Mouse (Mus musculus) heart, adult 2 months (tissue): ENCODE measurements around the gene Gpx3. TPM values are rescaled to one million over a fixed set of nuclear protein-coding genes. Genes with fewer than 3 reads are reported as not detected.

Source experiments
- DNase-seq, 2 experiments: peaks; one replicate each; pipeline ENCODE4 v3.0.0; 2021
- H3K27ac ChIP-seq: fragments of 200-600 bp; 2 replicates; pipeline ENCODE4 v1.8.1; 2022
- H3K27me3 ChIP-seq: fragments of 200-500 bp; 2 replicates; pipeline ENCODE4 v1.6.1; 2012; ENCODE audit warnings: mild to moderate bottlenecking, low read length, inconsistent platforms, mixed read lengths; ENCODE audit not compliant: control insufficient read depth, insufficient read depth
- H3K36me3 ChIP-seq: fragments of 200-500 bp; 2 replicates; pipeline ENCODE4 v1.6.1; 2012; ENCODE audit warnings: low read length, inconsistent platforms; ENCODE audit not compliant: control insufficient read depth, insufficient read depth
- H3K4me1 ChIP-seq: fragments of 200-500 bp; 2 replicates; pipeline ENCODE4 v1.6.1; 2011; ENCODE audit warnings: low read length; ENCODE audit not compliant: control insufficient read depth, insufficient read depth
- H3K4me3 ChIP-seq: fragments of 200-600 bp; 2 replicates; pipeline ENCODE4 v1.8.1; 2022
- H3K79me2 ChIP-seq: fragments of 200-500 bp; replicated peaks from 2 replicates; pipeline ENCODE4 v1.6.1; 2012; ENCODE audit warnings: mild to moderate bottlenecking, inconsistent platforms, low read length, moderate library complexity, mixed read lengths; ENCODE audit not compliant: control insufficient read depth, insufficient read depth
- H3K9ac ChIP-seq: fragments of 200-500 bp; 2 replicates; pipeline ENCODE4 v1.6.1; 2012; ENCODE audit warnings: low read depth, mild to moderate bottlenecking, control low read depth, inconsistent platforms, low read length, mixed read lengths
- CTCF ChIP-seq: fragments of 200-600 bp; IDR thresholded peaks from 2 replicates; pipeline ENCODE4 v1.8.1; 2022; ENCODE audit warnings: antibody characterized with exemption, mild to moderate bottlenecking, moderate library complexity
- EP300 ChIP-seq: fragments of 200-500 bp; IDR thresholded peaks from 2 replicates; pipeline ENCODE4 v1.6.1; 2011; ENCODE audit warnings: low read depth, low read length, control low read depth; ENCODE audit not compliant: insufficient read depth
- POLR2A ChIP-seq: fragments of 200-500 bp; IDR thresholded peaks from 2 replicates; pipeline ENCODE4 v1.6.1; 2011; ENCODE audit warnings: mild to moderate bottlenecking, low read depth, low read length, control low read depth; ENCODE audit not compliant: insufficient read depth
- WGBS: fragments of 180-500 bp; shearing (Covaris S2); methylation state at CpG from one replicate; pipeline ENCODE4 v1.1.7; 2018; 5-methylcytosine and 5-hydroxymethylcytosine counted together
- intact Hi-C: fragments of 180-260 bp; cut with DNase I; formaldehyde crosslinking; loops from one replicate; pipeline ENCODE4 v1.15.1; 2025
- polyA plus RNA-seq: library from polyadenylated mRNA; depleted of rRNA; stranded (reverse); fragments of >200 nt; gene quantifications from 2 replicates; pipeline ENCODE4 v1.2.3, GENCODE M21; 2012
- total RNA-seq, 2 experiments: library from RNA; stranded (reverse); gene quantifications; 2 replicates each; pipeline ENCODE4 v1.2.3; 2021

The Gpx3 gene
- total and polyA plus RNA-seq, 3 experiments: 219 to 401 (median 246) TPM

- TF ChIP-seq CTCF (no peak), EP300 (no peak), POLR2A (no peak)
- Histone ChIP-seq H3K79me2 (no peaks in the 10 kb centered on the region), H3K36me3 (no peaks in the 10 kb centered on the region; the same call in none of the 2 replicates), H3K27me3 (no peaks in the 10 kb centered on the region), H3K4me3 (no peak overlapping the region), H3K27ac (peak overlapping the region; percentile 26; the same call in 1 of the 2 replicates), H3K9ac (no peak overlapping the region), H3K4me1 (no peaks in the 10 kb centered on the region; the same call in 1 of the 2 replicates)
- DNase-seq: no peak
- 64% methylated on average over 9 of the region's 9 CpGs for WGBS
- intact Hi-C loops: no loop called here
These were observed 10.5 kb downstream of the Gpx3 start for GRCm38 (mm10) chr11:54912503-54913316.

GRCm38 (mm10) chr11:54913841-54914240 is 11.6 kb downstream of the Gpx3 start:
- H3K4me1 ChIP-seq: no peaks in the 10 kb centered on the region; the same call in 1 of the 2 replicates
- no peak overlapping the region for H3K9ac ChIP-seq
- intact Hi-C loops: no loop called here
- TF ChIP-seq POLR2A (no peak), CTCF (peak; percentile 20; the same call in 1 of the 2 replicates)
- peak in 1 of 2 experiments; percentile 50 for DNase-seq
- no peak overlapping the region for H3K4me3 ChIP-seq
- 64% methylated on average over 5 of the region's 5 CpGs for WGBS
- no peaks in the 10 kb centered on the region for H3K79me2 ChIP-seq
- H3K27ac ChIP-seq: no peak overlapping the region
- H3K27me3 ChIP-seq: no peaks in the 10 kb centered on the region
- H3K36me3 ChIP-seq: no peaks in the 10 kb centered on the region; the same call in none of the 2 replicates

GRCm38 (mm10) chr11:54917461-54917860 is 15.2 kb downstream of the Gpx3 start:
- no peak for TF ChIP-seq CTCF
- no peak for TF ChIP-seq POLR2A
- no peak for TF ChIP-seq EP300
- 90% methylated on average over 7 of the region's 7 CpGs for WGBS
- no peaks in the 10 kb centered on the region for H3K79me2 ChIP-seq
- intact Hi-C loops: no loop called here
- no peak overlapping the region for H3K4me3 ChIP-seq
- H3K4me1 ChIP-seq: no peaks in the 10 kb centered on the region; the same call in 1 of the 2 replicates
- no peak overlapping the region for H3K9ac ChIP-seq
- no peak overlapping the region for H3K27ac ChIP-seq
- H3K27me3 ChIP-seq: no peaks in the 10 kb centered on the region
- no peak for DNase-seq
- no peaks in the 10 kb centered on the region; the same call in 1 of the 2 replicates for H3K36me3 ChIP-seq

- peak; percentile 58 for TF ChIP-seq CTCF
- TF ChIP-seq POLR2A: no peak
- 92% methylated on average over 4 of the region's 4 CpGs for WGBS
- H3K4me3 ChIP-seq: no peak overlapping the region
These were observed 16.0 kb downstream of the Gpx3 start for GRCm38 (mm10) chr11:54918273-54918672.

GRCm38 (mm10) chr11:54920127-54920972 is 18.1 kb downstream of the Gpx3 start:
- Histone ChIP-seq H3K9ac (no peak overlapping the region), H3K36me3 (no peaks in the 10 kb centered on the region), H3K27ac (peak overlapping the region; percentile 62), H3K79me2 (no peaks in the 10 kb centered on the region), H3K27me3 (no peaks in the 10 kb centered on the region), H3K4me3 (no peak overlapping the region), H3K4me1 (no peaks in the 10 kb centered on the region)
- intact Hi-C loops: no loop called here
- DNase-seq: no peak
- TF ChIP-seq POLR2A: no peak
- TF ChIP-seq EP300: 0 out of 2 replicates have a peak, but pooled peaks have one; percentile 6
- 70% methylated on average over 11 of the region's 11 CpGs for WGBS

More at GRCm38 (mm10) chr11:54918273-54918672, 16.0 kb downstream of the Gpx3 start:
- H3K27me3 ChIP-seq: no peaks in the 10 kb centered on the region
- H3K27ac ChIP-seq: no peak overlapping the region
- H3K4me1 ChIP-seq: no peaks in the 10 kb centered on the region; the same call in 1 of the 2 replicates
- intact Hi-C loops: no loop called here
- no peaks in the 10 kb centered on the region for H3K79me2 ChIP-seq
- H3K36me3 ChIP-seq: no peaks in the 10 kb centered on the region; the same call in 1 of the 2 replicates
- DNase-seq: no peak
- H3K9ac ChIP-seq: no peak overlapping the region
